Mouse (Mus musculus): ENCODE results near the gene Rtp4.

- TF ChIP-seq CTCF (IDR thresholded peaks at IDR 0.05; ENCODE audit: low read depth) (no peak), EP300 (IDR thresholded peaks at IDR 0.05; ENCODE audit: low read depth) (no peak)
Observed at GRCm38 (mm10) chr16:23550981-23551582, 31.0 kb downstream of the Rtp4 start.

Measured in liver, embryonic 14.5 days (tissue).